Mouse (Mus musculus) lung, postnatal 14 days (tissue): Measurements from ENCODE around the gene Micu1.

Experiments
- DNase-seq: peaks from one replicate; pipeline ENCODE4 v3.0.0; 2021

Micu1 gene

GRCm38 (mm10) chr10:59889953-59890751 is 187.9 kb downstream of the Micu1 start:
- DNase-seq, result no peak

GRCm38 (mm10) chr10:59892977-59893376 is 190.7 kb downstream of the Micu1 start:
- DNase-seq, result peak; percentile 74

- DNase-seq, result peak; percentile 94
Measured at GRCm38 (mm10) chr10:59894251-59895160, 192.2 kb downstream of the Micu1 start.

- DNase-seq, result no peak
Measured at GRCm38 (mm10) chr10:59895460-59896186, 193.3 kb downstream of the Micu1 start.

GRCm38 (mm10) chr10:59896211-59896610 is 193.9 kb downstream of the Micu1 start:
- no peak for DNase-seq

GRCm38 (mm10) chr10:59896911-59897331 is 194.6 kb downstream of the Micu1 start:
- peak; percentile 39 for DNase-seq

GRCm38 (mm10) chr10:59897511-59897910 is 195.2 kb downstream of the Micu1 start:
- no peak for DNase-seq

GRCm38 (mm10) chr10:59898180-59898778 is 196.0 kb downstream of the Micu1 start:
- no peak for DNase-seq

GRCm38 (mm10) chr10:59898935-59899334 is 196.7 kb downstream of the Micu1 start:
- DNase-seq, result no peak

- peak; percentile 86 for DNase-seq
Measured at GRCm38 (mm10) chr10:59899341-59900173, 197.3 kb downstream of the Micu1 start.

- no peak for DNase-seq
Measured at GRCm38 (mm10) chr10:59900174-59900435, 197.8 kb downstream of the Micu1 start.

- no peak for DNase-seq
Measured at GRCm38 (mm10) chr10:59900939-59901338, 198.7 kb downstream of the Micu1 start.

GRCm38 (mm10) chr10:59901463-59901862 is 199.2 kb downstream of the Micu1 start:
- no peak for DNase-seq

GRCm38 (mm10) chr10:59901986-59902605 is 199.8 kb downstream of the Micu1 start:
- no peak for DNase-seq

GRCm38 (mm10) chr10:59902606-59902990 is 200.3 kb downstream of the Micu1 start:
- DNase-seq, result no peak

- DNase-seq, result no peak
Measured at GRCm38 (mm10) chr10:59903170-59903569, 200.9 kb downstream of the Micu1 start.

- no peak for DNase-seq
Measured at GRCm38 (mm10) chr10:59907080-59907609, 204.9 kb downstream of the Micu1 start.

GRCm38 (mm10) chr10:59907695-59908299 is 205.5 kb downstream of the Micu1 start:
- DNase-seq, result peak; percentile 55

- DNase-seq, result no peak
Measured at GRCm38 (mm10) chr10:59908776-59909315, 206.6 kb downstream of the Micu1 start.

- DNase-seq, result peak; percentile 69
Measured at GRCm38 (mm10) chr10:59909357-59909847, 207.1 kb downstream of the Micu1 start.
